Mouse (Mus musculus) cerebellum, adult 2 months (tissue): ENCODE results near the gene Mmd. TPM values are rescaled to one million over a fixed set of nuclear protein-coding genes. Genes with fewer than 3 reads are reported as not detected.

Source experiments
- DNase-seq, 2 experiments: peaks; one replicate each; pipeline ENCODE4 v3.0.0; 2021
- H3K27ac ChIP-seq: fragments of 200-500 bp; 2 replicates; pipeline ENCODE4 v1.5.1; 2012; ENCODE audit warnings: low read length, control low read depth, inconsistent platforms; ENCODE audit not compliant: insufficient read depth
- H3K27me3 ChIP-seq: fragments of 200-500 bp; 2 replicates; pipeline ENCODE4 v1.6.1; 2012; ENCODE audit warnings: inconsistent platforms, mild to moderate bottlenecking, low read length, moderate library complexity; ENCODE audit not compliant: control insufficient read depth, insufficient read depth
- H3K4me1 ChIP-seq: fragments of 200-500 bp; 2 replicates; pipeline ENCODE4 v1.6.1; 2011; ENCODE audit warnings: low read length; ENCODE audit not compliant: control insufficient read depth, insufficient read depth
- H3K4me3 ChIP-seq: fragments of 200-500 bp; replicated peaks from 2 replicates; pipeline ENCODE3; 2011; ENCODE audit warnings: mild to moderate bottlenecking, low read depth, low read length, control low read depth; ENCODE audit not compliant: insufficient read depth
- CTCF ChIP-seq: fragments of 200-500 bp; IDR thresholded peaks from 2 replicates; pipeline ENCODE4 v1.5.1; 2011; ENCODE audit warnings: low read depth, mild to moderate bottlenecking, control low read depth, low read length, moderate library complexity, borderline replicate concordance; ENCODE audit not compliant: insufficient read depth
- POLR2A ChIP-seq: fragments of 200-500 bp; IDR thresholded peaks from 2 replicates; pipeline ENCODE4 v1.6.1; 2011; ENCODE audit warnings: low read length, control low read depth, borderline replicate concordance; ENCODE audit not compliant: insufficient read depth
- WGBS: fragments of 180-500 bp; shearing (Covaris S2); methylation state at CpG from one replicate; pipeline ENCODE4 v1.1.7; 2018; 5-methylcytosine and 5-hydroxymethylcytosine counted together
- polyA plus RNA-seq: library from polyadenylated mRNA; depleted of rRNA; stranded (reverse); fragments of >200 nt; gene quantifications from 2 replicates; pipeline ENCODE4 v1.2.3, GENCODE M21; 2012

Mmd gene
- polyA plus RNA-seq, 1 experiment = 27.3 TPM

- no peak overlapping the region for H3K27ac ChIP-seq
- H3K4me1 ChIP-seq = no peaks in the 10 kb centered on the region
- WGBS = 47% methylated on average over 6 of the region's 6 CpGs
- H3K27me3 ChIP-seq = no peaks in the 10 kb centered on the region
- no peak for DNase-seq
- no peak for TF ChIP-seq CTCF
- no peak for TF ChIP-seq POLR2A
- H3K4me3 ChIP-seq = no peak overlapping the region
Observed at GRCm38 (mm10) chr11:90240652-90241330, 8.5 kb upstream of the Mmd start.

GRCm38 (mm10) chr11:90241874-90242273 lies 7.4 kb upstream of the Mmd start:
- H3K4me1 ChIP-seq = no peaks in the 10 kb centered on the region
- H3K27ac ChIP-seq = no peak overlapping the region
- H3K4me3 ChIP-seq = no peak overlapping the region
- no peaks in the 10 kb centered on the region for H3K27me3 ChIP-seq
- no peak for TF ChIP-seq CTCF
- no peak for TF ChIP-seq POLR2A
- 90% methylated on average over 2 of the region's 2 CpGs for WGBS
- no peak for DNase-seq

GRCm38 (mm10) chr11:90243300-90243699 lies 6.0 kb upstream of the Mmd start:
- no peak overlapping the region for H3K4me3 ChIP-seq
- WGBS = 98% methylated on average over 2 of the region's 2 CpGs
- no peak overlapping the region for H3K27ac ChIP-seq
- TF ChIP-seq POLR2A (no peak), CTCF (no peak)
- H3K27me3 ChIP-seq = no peaks in the 10 kb centered on the region
- H3K4me1 ChIP-seq = no peaks in the 10 kb centered on the region
- DNase-seq = no peak

GRCm38 (mm10) chr11:90245630-90246029 lies 3.6 kb upstream of the Mmd start:
- WGBS = 61% methylated on average over 6 of the region's 6 CpGs
- Histone ChIP-seq H3K27ac (no peak overlapping the region), H3K4me1 (no peaks in the 10 kb centered on the region), H3K4me3 (no peak overlapping the region), H3K27me3 (no peaks in the 10 kb centered on the region)
- no peak for TF ChIP-seq CTCF
- no peak for TF ChIP-seq POLR2A
- DNase-seq = no peak

- TF ChIP-seq CTCF (no peak), POLR2A (no peak)
- WGBS = 87% methylated on average over 4 of the region's 4 CpGs
- Histone ChIP-seq H3K27me3 (no peaks in the 10 kb centered on the region), H3K4me3 (no peak overlapping the region), H3K27ac (no peak overlapping the region), H3K4me1 (no peaks in the 10 kb centered on the region)
- DNase-seq = no peak
Observed at GRCm38 (mm10) chr11:90246676-90247075, 2.6 kb upstream of the Mmd start.

- H3K27me3 ChIP-seq = no peaks in the 10 kb centered on the region
- H3K4me3 ChIP-seq = no peak overlapping the region
- DNase-seq = no peak
- TF ChIP-seq CTCF (no peak), POLR2A (no peak)
- 81% methylated on average over 4 of the region's 4 CpGs for whole genome bisulfite sequencing
- no peak overlapping the region for H3K27ac ChIP-seq
- H3K4me1 ChIP-seq = no peaks in the 10 kb centered on the region
Observed at GRCm38 (mm10) chr11:90247793-90248192, 1.5 kb upstream of the Mmd start.

- no peak overlapping the region; the same call in 1 of the 2 replicates for H3K27ac ChIP-seq
- DNase-seq = no peak
- no peaks in the 10 kb centered on the region for H3K4me1 ChIP-seq
- under 1% methylated on average over 22 of the region's 22 CpGs for WGBS
- H3K4me3 ChIP-seq = peak overlapping the region; percentile 86
- TF ChIP-seq POLR2A = no peak
- TF ChIP-seq CTCF = no peak
- H3K27me3 ChIP-seq = no peaks in the 10 kb centered on the region
Observed at GRCm38 (mm10) chr11:90249701-90250141, 465 bp downstream of the Mmd start.

GRCm38 (mm10) chr11:90250189-90250588 lies 933 bp downstream of the Mmd start:
- peak in 1 of 2 experiments; percentile 20 for DNase-seq
- TF ChIP-seq POLR2A = no peak
- TF ChIP-seq CTCF = no peak
- Histone ChIP-seq H3K4me3 (peak overlapping the region; percentile 86), H3K27me3 (no peaks in the 10 kb centered on the region), H3K4me1 (no peaks in the 10 kb centered on the region), H3K27ac (no peak overlapping the region)
- 8% methylated on average over 9 of the region's 9 CpGs for WGBS
